Mouse (Mus musculus): ENCODE measurements around the gene Glb1l2. TPM values are rescaled to one million over a fixed set of nuclear protein-coding genes. Genes with fewer than 3 reads are reported as not detected.

Gene Glb1l2
- polyA plus RNA-seq, 1 experiment, result not detected

DNA sequence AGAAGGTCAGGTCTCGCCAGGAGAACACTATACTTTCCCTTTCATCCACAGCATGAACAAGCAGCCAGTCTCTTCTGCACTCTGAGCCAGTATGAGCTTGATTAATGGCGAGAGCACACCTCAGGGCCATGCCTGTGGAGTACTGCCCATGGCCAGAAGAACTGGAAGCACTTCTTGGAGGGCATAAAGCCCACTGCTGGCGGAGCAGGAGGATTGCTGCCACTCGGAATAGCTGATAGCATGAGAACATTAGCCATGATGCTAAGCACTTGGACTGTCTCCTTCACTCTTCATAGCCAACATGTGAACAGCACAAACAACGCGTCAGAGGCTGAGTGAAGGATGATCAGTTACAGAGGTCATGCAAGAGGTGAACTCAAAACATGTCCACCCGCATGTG is 27.8 kb downstream of the Glb1l2 start:
- Histone ChIP-seq H3K27ac (ENCODE audit: insufficient read depth, low read depth, low read length) (no peak overlapping the region), H3K4me3 (ENCODE audit: insufficient read depth, low read length) (no peak overlapping the region), H3K4me1 (ENCODE audit: control insufficient read depth, insufficient read depth, low read length) (peaks cover 4% of the 10 kb centered on the region)
- TF ChIP-seq POLR2A (IDR thresholded peaks at IDR 0.05; ENCODE audit: borderline replicate concordance, low read depth, low read length) (no peak), CTCF (IDR thresholded peaks at IDR 0.05; ENCODE audit: low read depth, low read length) (no peak)

DNA sequence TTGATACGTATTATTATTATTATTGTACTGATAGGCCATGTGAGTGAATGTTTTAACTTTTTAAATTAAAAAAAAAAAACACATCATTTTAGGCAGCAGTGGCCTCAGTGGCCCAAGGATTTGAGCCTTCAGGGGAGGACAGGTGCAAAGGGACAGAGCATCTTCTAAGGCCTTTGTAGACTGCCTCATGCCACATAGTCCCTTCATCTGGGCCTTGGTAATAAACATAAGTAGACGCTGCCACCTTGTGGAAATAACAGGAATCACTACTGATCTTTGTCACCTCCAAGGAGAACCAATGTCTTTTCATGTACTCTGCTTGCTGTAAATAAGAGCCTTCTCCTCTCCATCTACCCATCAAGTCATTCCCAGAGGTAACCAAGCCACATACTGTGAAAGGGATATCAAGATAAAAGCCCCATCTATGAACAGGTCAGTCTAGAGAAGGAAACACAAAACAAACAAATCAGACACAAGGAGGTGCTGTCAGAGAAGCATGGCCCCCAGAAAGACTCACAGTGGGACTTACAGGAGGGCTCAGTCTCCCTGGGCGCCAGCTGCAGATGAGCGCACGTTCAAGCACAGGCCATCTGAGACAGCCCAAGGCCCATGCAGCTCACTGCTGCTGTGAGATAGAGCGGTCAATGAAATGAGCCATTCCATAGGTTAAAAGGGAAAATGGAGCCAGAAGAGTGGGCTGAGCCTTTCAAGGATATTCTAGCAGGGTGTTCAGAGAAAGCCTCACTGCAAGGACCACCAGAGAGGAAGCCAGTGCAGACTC is 30.0 kb downstream of the Glb1l2 start:
- H3K4me1 ChIP-seq (ENCODE audit: control insufficient read depth, insufficient read depth, low read length), result no peaks in the 10 kb centered on the region
- no peak overlapping the region for H3K27ac ChIP-seq (ENCODE audit: insufficient read depth, low read depth, low read length)
- TF ChIP-seq POLR2A (IDR thresholded peaks at IDR 0.05; ENCODE audit: borderline replicate concordance, low read depth, low read length), result no peak
- TF ChIP-seq CTCF (IDR thresholded peaks at IDR 0.05; ENCODE audit: low read depth, low read length), result no peak
- H3K4me3 ChIP-seq (ENCODE audit: insufficient read depth, low read length), result no peak overlapping the region

DNA sequence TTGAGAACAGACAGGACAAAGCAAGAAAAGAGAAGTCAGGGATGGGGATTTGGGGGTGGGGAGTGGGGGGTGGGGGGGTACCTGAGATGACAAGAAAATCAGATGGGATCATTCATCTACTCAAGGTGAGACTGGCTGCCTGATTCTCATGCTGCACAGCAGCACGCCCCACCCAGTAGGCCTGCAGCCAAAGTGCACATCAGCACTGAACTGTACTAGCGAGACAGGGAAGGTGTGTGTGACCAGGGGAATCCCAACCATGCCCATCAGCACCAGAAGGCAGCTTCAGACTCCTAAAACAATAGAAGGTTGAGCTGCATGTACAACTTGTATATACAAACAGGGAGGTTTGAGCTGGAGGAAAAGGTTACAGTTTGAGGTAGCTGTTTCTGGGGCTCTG is 30.6 kb downstream of the Glb1l2 start:
- H3K4me3 ChIP-seq (ENCODE audit: insufficient read depth, low read length), result no peak overlapping the region
- no peak overlapping the region for H3K27ac ChIP-seq (ENCODE audit: insufficient read depth, low read depth, low read length)
- H3K4me1 ChIP-seq (ENCODE audit: control insufficient read depth, insufficient read depth, low read length), result no peaks in the 10 kb centered on the region
- TF ChIP-seq CTCF (IDR thresholded peaks at IDR 0.05; ENCODE audit: low read depth, low read length) (no peak), POLR2A (IDR thresholded peaks at IDR 0.05; ENCODE audit: borderline replicate concordance, low read depth, low read length) (no peak)

DNA sequence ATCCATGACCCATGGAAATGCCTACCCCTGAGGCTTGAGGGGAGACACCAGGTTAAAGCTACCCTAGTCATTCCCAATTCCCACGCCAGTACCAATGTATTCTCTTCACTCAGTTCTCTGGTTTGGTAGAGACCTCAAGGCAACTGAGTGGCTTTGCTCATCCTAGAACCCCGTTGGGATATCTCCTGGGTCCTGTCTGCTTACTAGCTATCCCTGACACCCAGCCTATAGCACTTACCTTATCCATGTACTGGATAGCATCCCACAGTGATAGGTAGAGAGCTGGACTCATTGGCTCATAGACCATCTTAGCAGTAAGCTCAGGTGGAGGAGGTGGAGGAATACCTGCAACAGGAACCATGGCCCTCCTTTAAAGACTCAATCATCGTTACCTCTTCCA is 38.1 kb downstream of the Glb1l2 start:
- Histone ChIP-seq H3K27ac (ENCODE audit: insufficient read depth, low read depth, low read length) (no peak overlapping the region), H3K4me3 (ENCODE audit: insufficient read depth, low read length) (no peak overlapping the region), H3K4me1 (ENCODE audit: control insufficient read depth, insufficient read depth, low read length) (no peaks in the 10 kb centered on the region)
- no peak for TF ChIP-seq CTCF (IDR thresholded peaks at IDR 0.05; ENCODE audit: low read depth, low read length)

DNA sequence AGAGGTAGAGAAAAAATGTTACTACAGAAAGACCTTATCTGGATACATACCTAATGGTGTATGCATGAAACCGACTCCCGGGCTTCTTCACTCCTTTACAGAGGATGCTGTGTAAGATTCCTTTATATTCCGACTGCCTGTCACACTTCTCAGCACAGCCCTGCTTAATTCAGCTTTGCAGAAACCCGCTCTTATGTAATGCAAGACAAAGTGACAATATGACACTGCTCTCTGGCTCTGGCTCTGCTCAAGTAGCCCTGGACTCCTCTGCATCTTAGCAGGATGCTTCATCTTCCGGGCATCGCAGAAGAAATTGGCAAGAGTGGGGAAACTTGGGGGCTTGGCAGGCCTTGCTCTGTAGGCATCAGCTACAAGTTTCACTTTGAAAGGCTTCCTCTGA is 43.8 kb downstream of the Glb1l2 start:
- TF ChIP-seq CTCF (IDR thresholded peaks at IDR 0.05; ENCODE audit: low read depth, low read length), result no peak
- no peak for TF ChIP-seq POLR2A (IDR thresholded peaks at IDR 0.05; ENCODE audit: borderline replicate concordance, low read depth, low read length)
- H3K4me1 ChIP-seq (ENCODE audit: control insufficient read depth, insufficient read depth, low read length), result no peaks in the 10 kb centered on the region
- H3K4me3 ChIP-seq (ENCODE audit: insufficient read depth, low read length), result no peak overlapping the region
- H3K27ac ChIP-seq (ENCODE audit: insufficient read depth, low read depth, low read length), result no peak overlapping the region

DNA sequence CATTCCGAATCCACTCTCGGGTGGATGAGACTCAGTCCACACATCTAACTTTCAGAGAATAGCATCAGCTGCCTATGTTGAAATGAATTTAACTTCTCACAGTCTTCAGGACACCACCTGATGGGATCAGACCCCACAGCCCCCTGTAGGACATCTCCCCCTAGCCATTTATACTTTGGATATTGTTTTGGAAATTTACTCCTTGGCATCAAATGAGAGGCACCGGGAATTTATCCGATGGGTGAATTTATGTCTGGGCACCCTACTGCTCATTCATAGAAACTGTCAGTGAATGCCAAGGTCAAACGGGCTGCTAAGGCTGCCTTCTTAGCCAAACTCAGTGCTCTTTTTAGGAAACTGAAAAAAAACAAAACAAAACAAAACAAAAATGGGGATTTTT is 45.7 kb downstream of the Glb1l2 start:
- no peak overlapping the region for H3K4me3 ChIP-seq (ENCODE audit: insufficient read depth, low read length)
- H3K27ac ChIP-seq (ENCODE audit: insufficient read depth, low read depth, low read length), result no peak overlapping the region
- TF ChIP-seq POLR2A (IDR thresholded peaks at IDR 0.05; ENCODE audit: borderline replicate concordance, low read depth, low read length) (no peak), CTCF (IDR thresholded peaks at IDR 0.05; ENCODE audit: low read depth, low read length) (no peak)
- H3K4me1 ChIP-seq (ENCODE audit: control insufficient read depth, insufficient read depth, low read length), result no peaks in the 10 kb centered on the region

DNA sequence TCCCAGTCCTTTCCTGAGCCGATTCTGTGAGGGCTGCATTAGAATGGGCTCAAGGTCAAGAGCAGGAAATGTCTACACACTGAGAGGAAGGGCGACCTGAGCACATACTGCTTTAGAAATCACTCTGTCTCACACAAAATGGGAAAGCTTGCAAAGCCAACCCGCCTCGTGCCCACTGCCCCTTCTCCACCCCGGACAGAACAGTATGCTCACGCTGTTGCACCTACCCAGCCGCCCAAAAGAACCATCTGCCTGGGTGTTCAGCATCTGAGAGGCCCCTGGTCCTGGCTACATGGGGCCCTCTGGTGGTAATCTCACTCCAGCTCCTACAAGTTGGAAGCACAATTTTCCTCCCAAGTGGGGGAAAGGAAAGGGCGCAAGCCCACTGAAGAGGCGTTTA is 46.2 kb downstream of the Glb1l2 start:
- Histone ChIP-seq H3K4me1 (ENCODE audit: control insufficient read depth, insufficient read depth, low read length) (no peaks in the 10 kb centered on the region), H3K4me3 (ENCODE audit: insufficient read depth, low read length) (no peak overlapping the region), H3K27ac (ENCODE audit: insufficient read depth, low read depth, low read length) (no peak overlapping the region)
- TF ChIP-seq POLR2A (IDR thresholded peaks at IDR 0.05; ENCODE audit: borderline replicate concordance, low read depth, low read length) (no peak), CTCF (IDR thresholded peaks at IDR 0.05; ENCODE audit: low read depth, low read length) (no peak)

DNA sequence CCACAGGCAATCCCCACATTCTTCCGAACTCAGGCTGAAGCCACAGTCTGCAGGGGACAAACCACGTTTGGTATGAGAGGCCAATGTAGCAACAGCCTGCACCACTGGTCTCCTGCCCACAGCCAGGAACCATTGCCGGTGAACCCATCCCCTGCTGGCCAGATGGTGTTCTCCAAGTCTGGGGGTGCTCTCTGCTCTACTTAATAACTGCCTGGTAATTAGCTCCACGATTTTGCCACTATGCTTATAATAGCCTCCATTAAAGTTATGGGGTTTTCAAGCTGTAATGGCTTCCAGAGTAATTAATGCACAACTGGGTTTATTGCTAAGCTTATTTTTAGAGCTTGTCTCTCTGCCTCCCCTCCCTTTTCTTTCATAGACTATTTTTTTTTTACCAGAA is 57.4 kb downstream of the Glb1l2 start:
- H3K27ac ChIP-seq (ENCODE audit: insufficient read depth, low read depth, low read length), result no peak overlapping the region
- no peaks in the 10 kb centered on the region for H3K4me1 ChIP-seq (ENCODE audit: control insufficient read depth, insufficient read depth, low read length)
- H3K4me3 ChIP-seq (ENCODE audit: insufficient read depth, low read length), result no peak overlapping the region
- TF ChIP-seq CTCF (IDR thresholded peaks at IDR 0.05; ENCODE audit: low read depth, low read length), result no peak
- TF ChIP-seq POLR2A (IDR thresholded peaks at IDR 0.05; ENCODE audit: borderline replicate concordance, low read depth, low read length), result no peak

DNA sequence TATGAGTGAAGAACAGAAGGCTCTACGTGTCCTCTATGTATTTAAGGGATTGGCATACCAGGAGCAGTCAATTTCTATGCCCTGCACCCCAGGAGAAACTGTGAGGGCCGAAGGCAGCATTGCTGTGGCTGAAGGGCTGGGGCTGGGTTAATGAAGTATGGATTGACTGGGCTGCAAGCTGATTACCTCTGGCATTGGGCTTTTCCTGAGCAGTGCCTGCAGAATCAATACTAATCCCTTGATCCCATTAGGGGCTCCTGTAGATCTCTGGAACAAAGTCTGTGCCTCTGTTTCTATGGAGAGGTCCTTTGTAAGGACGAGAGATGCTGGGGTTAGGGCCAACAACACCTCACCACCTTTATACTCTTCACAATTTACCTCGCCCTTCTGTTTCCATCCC is 59.1 kb downstream of the Glb1l2 start:
- TF ChIP-seq POLR2A (IDR thresholded peaks at IDR 0.05; ENCODE audit: borderline replicate concordance, low read depth, low read length) (no peak), CTCF (IDR thresholded peaks at IDR 0.05; ENCODE audit: low read depth, low read length) (no peak)
- no peak overlapping the region for H3K27ac ChIP-seq (ENCODE audit: insufficient read depth, low read depth, low read length)
- H3K4me1 ChIP-seq (ENCODE audit: control insufficient read depth, insufficient read depth, low read length), result no peaks in the 10 kb centered on the region
- H3K4me3 ChIP-seq (ENCODE audit: insufficient read depth, low read length), result no peak overlapping the region

DNA sequence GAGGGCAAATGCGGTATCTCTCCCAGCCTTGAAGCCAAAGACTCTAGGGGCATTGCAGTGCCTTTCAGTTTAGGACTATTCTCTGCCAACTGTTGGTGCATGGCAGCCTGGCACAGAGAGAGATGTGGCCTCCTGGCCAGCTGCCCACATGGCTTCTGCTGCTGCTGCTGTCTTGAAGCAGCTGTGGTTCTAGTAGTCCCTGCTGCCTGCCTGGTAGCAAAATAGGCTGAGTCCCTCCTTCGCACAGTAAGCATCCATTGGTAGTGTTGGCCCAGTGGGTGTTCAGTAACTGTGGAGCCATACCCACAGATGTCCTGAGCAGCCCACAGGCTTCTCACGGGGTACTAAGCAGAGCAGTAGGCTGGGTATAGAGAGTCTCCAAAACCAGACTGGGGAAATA is 63.5 kb downstream of the Glb1l2 start:
- no peaks in the 10 kb centered on the region for H3K4me1 ChIP-seq (ENCODE audit: control insufficient read depth, insufficient read depth, low read length)
- no peak for TF ChIP-seq POLR2A (IDR thresholded peaks at IDR 0.05; ENCODE audit: borderline replicate concordance, low read depth, low read length)
- TF ChIP-seq CTCF (IDR thresholded peaks at IDR 0.05; ENCODE audit: low read depth, low read length), result no peak
- no peak overlapping the region for H3K4me3 ChIP-seq (ENCODE audit: insufficient read depth, low read length)
- no peak overlapping the region for H3K27ac ChIP-seq (ENCODE audit: insufficient read depth, low read depth, low read length)

Measured in bone marrow macrophage, adult 2 months (primary cell).